Mouse (Mus musculus) hindbrain, embryonic 13.5 days (tissue): ENCODE data around the gene Cstf3. TPM values are rescaled to one million over a fixed set of nuclear protein-coding genes. Genes with fewer than 3 reads are reported as not detected.
A peak's percentile ranks its signal among the peaks of the same experiment; 100 is the strongest.

Experiments used
- ATAC-seq: fragments of 200-750 bp; cut with Nextera tagmentation; 2 replicates; pipeline ENCODE4 v1.8.0; 2017; ENCODE audit warnings: moderate TSS enrichment; ENCODE audit not compliant: low FRiP score
- H3K27ac ChIP-seq: fragments of 300-500 bp; sonication (generic); 2 replicates; pipeline ENCODE4 v1.5.1; 2015; ENCODE audit warnings: inconsistent platforms, mild to moderate bottlenecking, moderate library complexity
- H3K27me3 ChIP-seq: fragments of 300-500 bp; sonication (generic); 2 replicates; pipeline ENCODE4 v1.6.1; 2015; ENCODE audit warnings: mild to moderate bottlenecking, inconsistent platforms
- H3K36me3 ChIP-seq: fragments of 300-500 bp; sonication (generic); 2 replicates; pipeline ENCODE4 v1.6.1; 2015; ENCODE audit warnings: mild to moderate bottlenecking, inconsistent platforms
- H3K4me1 ChIP-seq: fragments of 300-500 bp; sonication (generic); replicated peaks from 2 replicates; pipeline ENCODE4 v1.6.1; 2015; ENCODE audit warnings: inconsistent platforms
- H3K4me2 ChIP-seq: fragments of 300-500 bp; sonication (generic); 2 replicates; pipeline ENCODE4 v1.6.1; 2015; ENCODE audit warnings: inconsistent platforms, mild to moderate bottlenecking, moderate library complexity
- H3K4me3 ChIP-seq: fragments of 300-500 bp; sonication (generic); 2 replicates; pipeline ENCODE4 v1.5.1; 2015; ENCODE audit warnings: mild to moderate bottlenecking, inconsistent platforms
- H3K9ac ChIP-seq: fragments of 300-500 bp; sonication (generic); 2 replicates; pipeline ENCODE4 v1.6.1; 2015; ENCODE audit warnings: mild to moderate bottlenecking, inconsistent platforms
- H3K9me3 ChIP-seq: fragments of 300-500 bp; sonication (generic); 2 replicates; pipeline ENCODE4 v1.6.1; 2016; ENCODE audit warnings: inconsistent platforms
- WGBS: fragments of 180-500 bp; shearing (Covaris S2); methylation state at CpG from one replicate; pipeline ENCODE4 v1.1.7; 2015; 5-methylcytosine and 5-hydroxymethylcytosine counted together
- polyA plus RNA-seq: library from polyadenylated mRNA; unstranded; fragments of >200 nt; fragmentation: Nextera tagmentation; extraction: Ambion mirVana; gene quantifications from 2 replicates; pipeline ENCODE4 v1.2.1, GENCODE M21; 2015

Gene Cstf3
- polyA plus RNA-seq, 1 experiment from 2014 or later, result 106 TPM

DNA sequence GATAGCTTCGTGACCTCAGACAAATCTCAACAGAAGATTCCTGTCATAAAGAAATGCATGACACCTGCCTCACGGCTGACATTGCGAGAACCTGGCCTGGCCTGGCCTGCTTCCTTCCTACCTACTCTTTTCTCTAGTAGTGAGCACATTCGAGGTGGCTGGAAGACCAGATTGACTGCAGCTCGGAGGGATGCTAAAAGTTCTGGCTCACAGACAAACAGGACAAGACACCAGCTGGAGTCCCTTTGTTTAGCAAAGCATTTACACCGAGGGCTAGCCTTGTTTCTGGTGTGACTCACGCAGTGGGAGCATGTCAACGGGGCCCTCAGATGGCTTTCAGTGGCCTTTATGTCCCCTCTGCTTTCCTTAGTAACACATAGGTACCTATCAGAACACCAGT, 98.4 kb downstream of the Cstf3 start:
- Histone ChIP-seq H3K27ac (no peak overlapping the region), H3K36me3 (peaks cover 22% of the 10 kb centered on the region), H3K4me3 (no peak overlapping the region), H3K9ac (no peak overlapping the region), H3K9me3 (no peaks in the 10 kb centered on the region), H3K4me2 (no peak overlapping the region), H3K27me3 (no peaks in the 10 kb centered on the region), H3K4me1 (peaks cover 2% of the 10 kb centered on the region; the same call in 1 of the 2 replicates)
- 77% methylated on average over 8 of the region's 8 CpGs for WGBS
- ATAC-seq, result no peak

DNA sequence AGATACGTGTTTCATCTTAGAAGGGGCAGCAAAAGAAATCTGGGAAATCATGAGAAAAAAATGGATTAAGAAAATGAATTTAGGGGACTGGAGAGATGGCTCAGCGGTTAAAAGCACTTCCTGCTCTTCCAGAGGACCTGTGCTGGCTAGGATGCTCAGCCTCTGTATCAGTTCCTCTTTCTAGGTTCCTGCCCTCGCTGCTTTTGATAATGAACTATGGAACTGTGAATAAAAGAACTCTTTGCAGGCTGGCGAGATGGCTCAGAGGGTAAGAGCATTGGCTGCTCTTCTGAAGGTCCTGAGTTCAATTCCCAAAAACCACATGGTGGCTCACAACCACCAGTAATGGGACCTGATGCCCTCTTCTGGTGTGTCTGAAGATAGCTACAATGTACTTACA, 100.4 kb downstream of the Cstf3 start:
- H3K4me1 ChIP-seq, result no peaks in the 10 kb centered on the region
- no peak overlapping the region for H3K9ac ChIP-seq
- no peak overlapping the region for H3K4me3 ChIP-seq
- WGBS, result 85% methylated on average over 4 of the region's 4 CpGs
- ATAC-seq, result no peak
- H3K27ac ChIP-seq, result no peak overlapping the region
- no peaks in the 10 kb centered on the region for H3K27me3 ChIP-seq
- H3K36me3 ChIP-seq, result peaks cover 9% of the 10 kb centered on the region
- H3K4me2 ChIP-seq, result no peak overlapping the region
- H3K9me3 ChIP-seq, result no peaks in the 10 kb centered on the region

DNA sequence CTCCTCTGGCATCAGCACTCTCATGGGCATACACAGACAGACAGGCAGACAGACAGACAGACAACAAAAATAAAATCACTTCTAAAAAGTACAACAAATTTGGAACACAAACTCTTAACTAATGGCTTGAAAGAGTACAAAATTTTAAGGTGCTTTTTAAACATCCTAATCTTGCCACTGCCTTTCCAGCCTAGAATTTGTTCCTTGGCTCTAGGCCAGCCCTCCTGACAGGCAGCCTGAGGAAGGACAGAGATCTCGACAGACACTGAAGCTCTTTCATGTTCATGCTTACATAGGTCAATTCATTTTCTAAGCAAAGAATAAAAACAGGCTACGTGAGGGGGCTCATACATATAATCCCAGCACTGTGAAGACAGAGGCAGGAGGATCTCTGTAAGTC, 102.2 kb downstream of the Cstf3 start:
- no peak for ATAC-seq
- H3K4me1 ChIP-seq, result no peaks in the 10 kb centered on the region
- H3K27me3 ChIP-seq, result no peaks in the 10 kb centered on the region
- no peak overlapping the region for H3K27ac ChIP-seq
- H3K36me3 ChIP-seq, result peaks cover 9% of the 10 kb centered on the region
- H3K4me2 ChIP-seq, result no peak overlapping the region
- H3K4me3 ChIP-seq, result no peak overlapping the region
- 68% methylated on average over 2 of the region's 2 CpGs for WGBS
- no peaks in the 10 kb centered on the region for H3K9me3 ChIP-seq
- H3K9ac ChIP-seq, result no peak overlapping the region

DNA sequence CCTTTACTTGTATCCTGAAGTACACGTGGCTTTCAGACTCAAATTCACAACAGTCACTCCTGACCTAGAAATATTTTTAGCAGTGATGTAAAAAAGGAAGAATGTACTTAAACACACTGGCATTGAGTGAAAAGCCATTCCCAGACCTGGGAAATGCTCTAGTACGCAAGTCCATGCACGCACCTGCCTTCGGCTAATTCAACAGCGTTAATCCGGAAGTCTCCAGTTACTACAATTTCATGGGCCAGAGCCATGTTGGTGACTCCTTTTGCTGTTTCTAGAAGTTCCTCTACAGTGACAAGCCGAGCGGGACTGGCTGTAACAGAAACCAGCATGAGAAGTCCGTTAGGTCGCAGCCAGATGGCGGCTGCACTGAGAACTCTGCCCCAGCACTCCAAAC, 109.3 kb downstream of the Cstf3 start:
- Histone ChIP-seq H3K27ac (no peak overlapping the region), H3K27me3 (no peaks in the 10 kb centered on the region), H3K4me2 (no peak overlapping the region), H3K9ac (no peak overlapping the region), H3K4me1 (no peaks in the 10 kb centered on the region), H3K9me3 (no peaks in the 10 kb centered on the region), H3K36me3 (peaks cover 32% of the 10 kb centered on the region), H3K4me3 (no peak overlapping the region)
- WGBS, result 89% methylated on average over 11 of the region's 11 CpGs
- no peak for ATAC-seq

DNA sequence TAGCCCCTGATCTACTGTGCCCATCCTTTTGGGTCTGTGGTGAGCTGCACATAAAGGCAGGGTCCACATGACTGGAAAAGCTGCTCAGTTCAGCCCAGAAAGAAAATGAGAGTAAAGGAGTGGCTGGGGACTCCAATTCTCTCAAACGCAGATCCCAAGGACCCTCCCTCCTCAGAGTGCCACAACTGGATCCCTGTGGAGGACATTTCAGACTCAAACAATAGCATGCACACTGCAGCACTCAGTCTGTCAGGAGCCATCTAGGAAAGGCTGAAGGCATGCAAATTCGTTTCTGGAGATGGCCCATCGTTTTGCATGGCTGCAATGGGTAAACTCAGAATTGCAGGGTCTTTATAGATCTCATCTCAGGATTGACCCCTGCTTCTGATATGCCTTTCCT, 112.8 kb downstream of the Cstf3 start:
- Histone ChIP-seq H3K4me3 (no peak overlapping the region), H3K9me3 (no peaks in the 10 kb centered on the region), H3K4me1 (no peaks in the 10 kb centered on the region), H3K4me2 (no peak overlapping the region), H3K36me3 (peaks cover 37% of the 10 kb centered on the region), H3K27me3 (no peaks in the 10 kb centered on the region), H3K9ac (no peak overlapping the region), H3K27ac (no peak overlapping the region)
- WGBS, result 72% methylated on average over 3 of the region's 3 CpGs
- no peak for ATAC-seq

DNA sequence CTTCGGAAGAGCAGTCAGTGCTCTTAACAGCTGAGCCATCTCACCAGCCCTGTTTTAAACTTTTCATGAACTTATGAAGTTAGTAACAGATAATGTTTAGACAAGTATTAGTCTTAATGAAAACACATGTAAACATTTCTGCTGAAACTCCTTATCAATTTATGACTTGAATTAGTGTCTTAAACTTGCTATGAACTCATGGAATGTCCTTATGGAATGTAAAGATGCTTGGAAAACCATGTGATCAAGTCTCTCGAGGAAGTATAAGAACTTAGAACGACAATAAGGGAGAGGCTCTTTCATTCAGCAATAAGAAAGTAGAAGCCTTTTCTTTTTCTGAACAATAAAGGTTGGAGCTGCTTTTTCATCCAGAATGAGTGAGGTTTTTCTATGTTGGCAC, 114.0 kb downstream of the Cstf3 start:
- H3K4me2 ChIP-seq, result no peak overlapping the region
- H3K9ac ChIP-seq, result no peak overlapping the region
- H3K27me3 ChIP-seq, result no peaks in the 10 kb centered on the region
- H3K4me1 ChIP-seq, result no peaks in the 10 kb centered on the region
- ATAC-seq, result no peak
- H3K9me3 ChIP-seq, result no peaks in the 10 kb centered on the region
- H3K36me3 ChIP-seq, result peaks cover 27% of the 10 kb centered on the region
- 79% methylated on average over 3 of the region's 3 CpGs for WGBS
- no peak overlapping the region for H3K4me3 ChIP-seq
- no peak overlapping the region for H3K27ac ChIP-seq

DNA sequence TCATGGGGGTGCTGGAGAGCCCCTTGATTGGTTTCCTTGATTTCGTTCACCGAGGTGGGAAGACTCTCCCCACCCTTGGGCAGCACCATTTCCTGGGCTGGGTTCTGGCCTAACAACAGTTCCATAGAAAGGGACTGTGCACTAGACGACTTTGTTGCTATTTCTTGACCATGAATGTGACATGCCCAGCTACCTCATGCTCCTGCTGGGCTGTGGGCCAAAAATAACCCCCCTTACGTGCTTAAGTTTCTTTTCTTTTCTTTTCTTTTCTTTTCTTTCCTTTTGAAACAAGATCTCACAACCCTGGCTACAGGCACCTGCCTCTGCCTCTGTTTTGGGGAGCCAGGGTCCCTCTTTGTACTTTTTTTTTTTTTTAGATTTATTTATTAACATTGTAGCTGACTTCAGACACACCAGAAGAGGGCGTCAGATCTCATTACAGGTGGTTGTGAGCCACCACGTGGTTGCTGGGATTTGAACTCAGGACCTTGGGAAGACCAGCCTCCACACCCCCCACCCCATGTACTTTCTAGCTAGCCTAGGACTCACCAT, 119.5 kb downstream of the Cstf3 start:
- 0 out of 2 replicates have a peak, but pooled peaks cover 3% of the 10 kb centered on the region for H3K27me3 ChIP-seq
- H3K9me3 ChIP-seq, result no peaks in the 10 kb centered on the region
- peaks cover 23% of the 10 kb centered on the region for H3K4me1 ChIP-seq
- no peak for ATAC-seq
- peaks cover 12% of the 10 kb centered on the region for H3K36me3 ChIP-seq
- H3K9ac ChIP-seq, result no peak overlapping the region
- WGBS, result 70% methylated on average over 6 of the region's 6 CpGs
- H3K4me2 ChIP-seq, result 0 out of 2 replicates have a peak overlapping the region, but pooled peaks have one; percentile 69
- no peak overlapping the region for H3K4me3 ChIP-seq
- no peak overlapping the region for H3K27ac ChIP-seq

DNA sequence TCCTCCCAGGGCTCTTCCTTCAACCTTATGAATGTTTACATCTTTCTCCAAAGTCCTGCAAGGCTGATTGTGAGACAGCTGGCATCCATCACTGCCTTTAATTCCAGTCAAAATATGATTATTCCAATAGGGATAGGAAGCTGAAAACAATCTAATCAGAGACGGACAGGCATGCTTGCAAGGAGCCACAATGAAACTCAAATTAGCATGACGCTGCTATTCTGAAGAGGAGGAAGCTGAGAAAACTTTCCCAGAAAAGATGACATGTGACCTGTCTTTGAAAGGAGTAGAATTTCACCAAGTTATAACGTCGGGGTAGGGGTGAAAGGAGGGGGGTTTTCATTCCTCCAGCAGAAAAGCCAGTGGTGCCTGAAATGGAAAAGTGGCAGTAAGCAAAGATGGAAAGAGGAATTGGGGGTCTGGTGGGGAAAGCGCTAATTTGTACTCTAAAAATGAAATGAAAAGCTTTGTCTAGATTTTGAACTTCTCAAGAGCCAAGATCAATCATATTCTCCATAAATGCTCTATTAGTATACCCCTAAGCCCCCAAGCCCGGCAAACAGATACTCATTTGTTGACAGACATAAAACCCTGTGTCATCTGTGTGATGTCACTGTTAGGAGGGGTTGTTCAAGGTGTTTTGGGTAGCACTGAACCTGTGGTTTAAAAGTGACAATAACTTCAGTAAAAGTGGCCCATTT, 120.5 kb downstream of the Cstf3 start:
- Histone ChIP-seq H3K9me3 (no peaks in the 10 kb centered on the region), H3K9ac (peak overlapping the region; percentile 87), H3K36me3 (peaks cover 4% of the 10 kb centered on the region), H3K4me1 (peaks cover 23% of the 10 kb centered on the region), H3K27me3 (0 out of 2 replicates have a peak, but pooled peaks cover 3% of the 10 kb centered on the region), H3K27ac (peak overlapping the region; percentile 93; the same call in 1 of the 2 replicates), H3K4me3 (peak overlapping the region; percentile 71), H3K4me2 (peak overlapping the region; percentile 69)
- ATAC-seq, result 0 out of 2 replicates have a peak, but pooled peaks have one; percentile 0
- 12% methylated on average over 6 of the region's 6 CpGs for WGBS

DNA sequence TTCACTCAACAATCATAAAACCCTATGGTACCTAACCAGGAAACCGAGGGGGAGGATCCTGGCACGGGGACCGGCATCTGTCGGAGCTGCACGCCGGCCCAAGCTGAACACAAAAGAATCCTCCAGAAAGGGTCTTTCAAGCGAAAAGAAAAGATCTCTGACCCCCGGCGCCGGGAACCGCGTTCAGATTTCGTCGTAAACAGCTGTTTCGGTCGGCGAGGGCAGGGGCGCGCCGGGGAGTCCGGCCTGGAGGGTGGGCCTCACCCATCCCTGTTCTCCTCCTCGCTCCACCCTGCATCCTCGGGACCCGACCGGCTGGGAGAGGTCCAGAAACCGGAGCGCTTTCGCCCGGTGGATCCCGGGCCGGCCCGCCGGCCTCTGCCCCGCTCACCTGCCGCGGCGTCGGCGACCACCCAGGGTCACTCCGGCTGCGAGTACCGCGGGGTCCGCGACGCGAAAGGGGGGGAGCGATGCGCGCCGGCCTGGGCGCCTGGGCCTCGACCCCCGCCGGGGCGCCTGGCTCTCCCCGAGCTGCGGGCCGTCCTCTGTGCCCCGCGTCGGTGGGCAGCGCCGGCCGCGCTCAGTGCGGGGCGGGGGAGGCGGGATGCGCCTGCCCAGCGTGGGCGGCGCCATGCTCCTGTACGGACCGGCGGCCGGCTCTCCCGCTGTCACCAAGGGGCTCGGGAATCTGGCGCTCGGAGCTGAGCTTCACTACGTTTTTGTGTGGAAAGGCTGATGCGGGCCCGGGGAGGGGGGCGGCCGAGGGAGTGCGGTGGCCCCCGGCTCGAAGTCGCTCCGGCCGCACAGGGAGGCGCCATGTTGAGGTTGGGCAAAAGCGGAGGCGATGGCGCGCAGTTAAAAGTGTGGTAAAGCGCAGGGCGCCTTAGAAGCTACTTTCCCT, 121.5 kb downstream of the Cstf3 start, which contains the start of gene Tcp11l1:
Gene Tcp11l1, minus strand, starts transcription at position 585 of the 901 bp plus-strand sequence.
- ATAC-seq, result peak; percentile 96
- peaks cover 23% of the 10 kb centered on the region for H3K4me1 ChIP-seq
- WGBS, result under 1% methylated on average over 84 of the region's 99 CpGs
- H3K27ac ChIP-seq, result peak within 1 kb of the TSS; percentile 93
- 0 out of 2 replicates have a peak, but pooled peaks cover 3% of the 10 kb centered on the region for H3K27me3 ChIP-seq
- peak within 1 kb of the TSS; percentile 87 for H3K9ac ChIP-seq
- H3K9me3 ChIP-seq, result no peaks in the 10 kb centered on the region
- peak within 1 kb of the TSS; percentile 69 for H3K4me2 ChIP-seq
- no peaks in the 10 kb centered on the region; the same call in 1 of the 2 replicates for H3K36me3 ChIP-seq
- H3K4me3 ChIP-seq, result peak within 1 kb of the TSS; percentile 71

DNA sequence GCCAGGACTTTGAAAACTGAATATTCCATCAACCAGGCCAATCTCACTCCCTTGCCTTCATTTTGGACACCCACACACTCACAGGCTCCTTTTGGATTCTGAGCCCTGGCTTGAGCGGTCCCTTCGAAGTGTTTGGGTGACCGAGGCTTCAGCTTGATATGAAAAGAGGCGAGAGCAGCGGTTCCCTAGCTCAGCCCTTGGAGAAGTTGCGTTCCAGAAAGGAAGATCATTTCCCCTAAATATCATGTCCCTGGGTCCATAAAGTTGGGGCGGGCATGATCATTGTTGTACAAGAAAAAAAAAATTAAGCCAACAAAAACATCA, 122.1 kb downstream of the Cstf3 start:
- 2% methylated on average over 7 of the region's 7 CpGs for WGBS
- ATAC-seq, result no peak

DNA sequence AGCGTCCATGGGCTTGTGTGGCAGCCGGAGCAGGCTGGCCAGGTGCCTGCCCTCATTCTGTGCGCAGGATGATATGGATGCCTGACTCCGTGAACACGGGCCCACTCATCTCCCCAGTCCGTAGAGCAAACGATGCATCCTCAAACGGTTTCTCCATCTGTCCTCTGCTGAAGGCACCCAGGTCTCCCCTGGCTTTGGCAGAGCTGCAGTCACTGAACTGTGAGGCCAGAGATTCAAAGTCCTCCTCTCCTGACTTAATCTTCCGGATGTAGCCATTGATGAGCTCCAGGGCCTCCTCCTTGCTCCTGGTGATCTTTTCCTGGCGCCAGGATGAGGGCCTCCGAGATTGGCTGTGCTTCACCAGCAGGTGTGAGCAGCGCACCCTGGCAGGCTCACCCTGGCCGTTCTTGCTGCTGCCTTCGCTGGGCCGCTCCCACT, 124.0 kb downstream of the Cstf3 start:
- 0 out of 2 replicates have a peak, but pooled peaks cover 3% of the 10 kb centered on the region for H3K27me3 ChIP-seq
- H3K9me3 ChIP-seq, result no peaks in the 10 kb centered on the region
- H3K4me2 ChIP-seq, result no peak overlapping the region
- H3K36me3 ChIP-seq, result no peaks in the 10 kb centered on the region
- WGBS, result 42% methylated on average over 15 of the region's 15 CpGs
- no peak overlapping the region for H3K27ac ChIP-seq
- H3K9ac ChIP-seq, result no peak overlapping the region
- ATAC-seq, result no peak
- H3K4me3 ChIP-seq, result no peak overlapping the region
- peaks cover 23% of the 10 kb centered on the region for H3K4me1 ChIP-seq

More for the DNA sequence above, 122.1 kb downstream of the Cstf3 start:
- peaks cover 23% of the 10 kb centered on the region for H3K4me1 ChIP-seq
- H3K36me3 ChIP-seq, result no peaks in the 10 kb centered on the region; the same call in 1 of the 2 replicates
- peak overlapping the region; percentile 93 for H3K27ac ChIP-seq
- H3K4me2 ChIP-seq, result peak overlapping the region; percentile 69
- H3K4me3 ChIP-seq, result peak overlapping the region; percentile 71
- H3K9ac ChIP-seq, result peak overlapping the region; percentile 87
- no peaks in the 10 kb centered on the region for H3K9me3 ChIP-seq
- 0 out of 2 replicates have a peak, but pooled peaks cover 3% of the 10 kb centered on the region for H3K27me3 ChIP-seq
